Mouse (Mus musculus) liver, adult 2 months (tissue): ENCODE results near the gene Canx. TPM values are rescaled to one million over a fixed set of nuclear protein-coding genes. Genes with fewer than 3 reads are reported as not detected.

ENCODE experiments used
- DNase-seq: peaks from one replicate; pipeline ENCODE4 v3.0.0-alpha.2; 2011; ENCODE audit warnings: low read depth, low spot score; ENCODE audit errors: extremely low read depth
- H3K27ac ChIP-seq: fragments of 200-500 bp; replicated peaks from 2 replicates; pipeline ENCODE4 v1.5.1; 2012; ENCODE audit warnings: low read depth, mild to moderate bottlenecking, control low read depth, inconsistent platforms, low read length; ENCODE audit not compliant: insufficient read depth
- H3K27me3 ChIP-seq: fragments of 200-500 bp; 2 replicates; pipeline ENCODE4 v1.6.1; 2012; ENCODE audit warnings: mild to moderate bottlenecking, moderate library complexity, low read length, inconsistent platforms; ENCODE audit not compliant: control insufficient read depth, insufficient read depth
- H3K36me3 ChIP-seq: fragments of 200-500 bp; 2 replicates; pipeline ENCODE4 v1.6.1; 2012; ENCODE audit warnings: low read length, inconsistent platforms; ENCODE audit not compliant: control insufficient read depth, insufficient read depth
- H3K4me1 ChIP-seq: fragments of 200-500 bp; 2 replicates; pipeline ENCODE4 v1.6.1; 2011; ENCODE audit warnings: low read length; ENCODE audit not compliant: control insufficient read depth, insufficient read depth
- H3K4me3 ChIP-seq: fragments of 200-500 bp; 2 replicates; pipeline ENCODE4 v1.5.1; 2011; ENCODE audit warnings: low read depth, mild to moderate bottlenecking, control low read depth, low read length, moderate library complexity; ENCODE audit not compliant: insufficient read depth
- H3K79me2 ChIP-seq: fragments of 200-500 bp; 2 replicates; pipeline ENCODE4 v1.6.1; 2012; ENCODE audit warnings: inconsistent platforms, mild to moderate bottlenecking, low read length, moderate library complexity; ENCODE audit not compliant: control insufficient read depth, insufficient read depth
- H3K9ac ChIP-seq: fragments of 200-500 bp; 2 replicates; pipeline ENCODE4 v1.6.1; 2012; ENCODE audit warnings: low read depth, mild to moderate bottlenecking, control low read depth, inconsistent platforms, low read length
- CTCF ChIP-seq: fragments of 200-500 bp; IDR thresholded peaks from 2 replicates; pipeline ENCODE4 v1.5.1; 2011; ENCODE audit warnings: low read depth, low read length, control low read depth
- POLR2A ChIP-seq: fragments of 200-500 bp; IDR thresholded peaks from 2 replicates; pipeline ENCODE4 v1.6.1; 2011; ENCODE audit warnings: low read length, control low read depth; ENCODE audit not compliant: insufficient read depth; ENCODE audit errors: extremely low read depth
- WGBS: fragments of 180-500 bp; shearing (Covaris S2); methylation state at CpG from one replicate; pipeline ENCODE4 v1.1.7; 2018; 5-methylcytosine and 5-hydroxymethylcytosine counted together
- polyA plus RNA-seq: library from polyadenylated mRNA; depleted of rRNA; stranded (reverse); fragments of >200 nt; gene quantifications from 2 replicates; pipeline ENCODE4 v1.2.3, GENCODE M21; 2012
- total RNA-seq: library from RNA; depleted of rRNA; stranded (reverse); fragments of >200 nt; gene quantifications from 2 replicates; pipeline ENCODE4 v1.2.3, GENCODE M21; 2014

Gene Canx
- total and polyA plus RNA-seq, 2 experiments: 58.2 to 350 TPM

DNA sequence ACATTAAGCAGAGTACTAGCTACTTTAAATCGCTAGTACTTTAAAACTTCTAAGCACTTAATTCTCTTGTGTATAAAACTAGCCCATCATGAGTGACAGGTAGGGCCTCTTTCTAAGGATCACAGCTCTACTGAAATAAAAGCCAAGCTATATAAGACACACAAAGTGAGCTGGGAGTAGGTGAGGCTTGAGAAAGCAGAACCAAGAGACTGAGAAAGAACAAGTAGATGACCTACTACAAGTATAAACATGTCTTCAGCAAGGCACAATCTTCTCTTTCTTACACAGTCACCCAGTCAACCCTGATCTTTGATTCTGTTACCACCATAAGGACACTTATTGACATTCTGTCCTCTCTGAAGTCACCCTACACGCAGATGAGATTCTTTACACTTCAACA, 12.7 kb downstream of the Canx start:
- Histone ChIP-seq H3K9ac (no peak overlapping the region), H3K79me2 (peaks cover 11% of the 10 kb centered on the region; the same call in 1 of the 2 replicates), H3K27me3 (no peaks in the 10 kb centered on the region), H3K4me3 (no peak overlapping the region), H3K36me3 (peaks cover 39% of the 10 kb centered on the region), H3K27ac (no peak overlapping the region), H3K4me1 (peaks cover 3% of the 10 kb centered on the region; the same call in 1 of the 2 replicates)
- no peak for DNase-seq
- no peak for TF ChIP-seq CTCF
- TF ChIP-seq POLR2A: no peak
- 69% methylated on average over 2 of the region's 2 CpGs for WGBS

DNA sequence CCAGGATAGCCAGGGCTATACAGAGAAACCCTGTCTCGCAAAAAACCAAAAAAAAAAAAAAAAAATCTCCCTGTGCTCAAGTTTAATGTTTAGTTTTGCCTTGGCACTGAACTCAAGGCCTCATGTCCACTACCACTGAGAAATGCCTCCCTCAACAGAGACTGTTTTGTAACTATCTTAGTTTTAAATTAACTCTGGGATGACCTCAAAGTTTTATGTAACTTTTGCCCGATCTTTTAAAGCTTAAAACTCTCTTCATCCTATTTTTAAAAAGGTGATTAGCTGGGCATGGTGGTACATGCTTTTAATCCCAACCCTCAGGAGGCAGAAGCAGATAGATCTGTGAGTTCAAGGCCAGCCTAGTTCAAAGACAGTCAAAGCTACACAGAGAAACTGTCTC, 22.1 kb downstream of the Canx start:
- Histone ChIP-seq H3K4me1 (peaks cover 9% of the 10 kb centered on the region; the same call in 1 of the 2 replicates), H3K79me2 (no peaks in the 10 kb centered on the region; the same call in 1 of the 2 replicates), H3K4me3 (no peak overlapping the region), H3K9ac (no peak overlapping the region), H3K27ac (peak overlapping the region; percentile 84), H3K36me3 (peaks cover 74% of the 10 kb centered on the region), H3K27me3 (no peaks in the 10 kb centered on the region)
- peak; percentile 91 for DNase-seq
- 26% methylated on average over 2 of the region's 2 CpGs for WGBS
- TF ChIP-seq CTCF: no peak
- TF ChIP-seq POLR2A: no peak

DNA sequence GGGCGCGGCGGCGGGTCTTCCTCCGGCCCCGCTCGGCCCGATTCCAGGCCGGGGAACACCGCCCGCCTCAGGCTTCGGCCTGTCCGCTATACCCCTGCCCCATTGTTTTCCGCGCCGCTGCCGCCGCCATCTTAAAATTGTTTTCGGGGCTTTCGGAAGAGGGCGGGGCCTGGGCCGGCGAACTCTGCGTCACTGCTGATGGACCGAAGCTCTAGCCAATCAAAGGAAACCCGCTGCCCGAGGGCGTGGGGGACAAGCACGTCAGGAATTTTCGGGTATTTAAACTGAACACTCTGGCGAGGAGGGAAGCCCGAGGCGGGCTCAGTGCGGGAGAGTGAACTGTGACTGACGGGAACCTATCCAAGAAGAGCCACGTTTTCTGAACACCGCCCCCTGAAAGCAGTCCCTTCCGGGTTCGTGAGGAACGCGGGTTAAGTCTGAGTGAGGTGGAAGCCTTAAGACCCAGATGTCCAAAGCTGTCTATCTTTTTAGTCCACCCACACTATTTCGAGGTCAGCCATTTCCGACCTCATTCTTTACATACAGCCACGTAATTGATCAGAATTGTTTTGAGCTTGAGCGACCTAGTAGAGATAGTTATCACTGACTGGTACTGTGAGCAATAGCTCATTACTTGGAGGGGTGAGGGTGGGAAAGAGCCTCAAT, 33.1 kb downstream of the Canx start, which contains the start of gene Maml1:
TSS of gene Maml1 (minus strand) at position 122 of the 666 bp plus-strand sequence.
- peak; percentile 92 for DNase-seq
- WGBS: under 1% methylated on average over 45 of the region's 45 CpGs
- Histone ChIP-seq H3K27me3 (no peaks in the 10 kb centered on the region), H3K27ac (peak within 1 kb of the TSS; percentile 98), H3K4me3 (peak within 1 kb of the TSS; percentile 98), H3K79me2 (peaks cover 34% of the 10 kb centered on the region), H3K4me1 (peaks cover 24% of the 10 kb centered on the region), H3K9ac (peak within 1 kb of the TSS; percentile 99), H3K36me3 (peaks cover 19% of the 10 kb centered on the region)
- TF ChIP-seq CTCF (no peak), POLR2A (peak; percentile 98)

DNA sequence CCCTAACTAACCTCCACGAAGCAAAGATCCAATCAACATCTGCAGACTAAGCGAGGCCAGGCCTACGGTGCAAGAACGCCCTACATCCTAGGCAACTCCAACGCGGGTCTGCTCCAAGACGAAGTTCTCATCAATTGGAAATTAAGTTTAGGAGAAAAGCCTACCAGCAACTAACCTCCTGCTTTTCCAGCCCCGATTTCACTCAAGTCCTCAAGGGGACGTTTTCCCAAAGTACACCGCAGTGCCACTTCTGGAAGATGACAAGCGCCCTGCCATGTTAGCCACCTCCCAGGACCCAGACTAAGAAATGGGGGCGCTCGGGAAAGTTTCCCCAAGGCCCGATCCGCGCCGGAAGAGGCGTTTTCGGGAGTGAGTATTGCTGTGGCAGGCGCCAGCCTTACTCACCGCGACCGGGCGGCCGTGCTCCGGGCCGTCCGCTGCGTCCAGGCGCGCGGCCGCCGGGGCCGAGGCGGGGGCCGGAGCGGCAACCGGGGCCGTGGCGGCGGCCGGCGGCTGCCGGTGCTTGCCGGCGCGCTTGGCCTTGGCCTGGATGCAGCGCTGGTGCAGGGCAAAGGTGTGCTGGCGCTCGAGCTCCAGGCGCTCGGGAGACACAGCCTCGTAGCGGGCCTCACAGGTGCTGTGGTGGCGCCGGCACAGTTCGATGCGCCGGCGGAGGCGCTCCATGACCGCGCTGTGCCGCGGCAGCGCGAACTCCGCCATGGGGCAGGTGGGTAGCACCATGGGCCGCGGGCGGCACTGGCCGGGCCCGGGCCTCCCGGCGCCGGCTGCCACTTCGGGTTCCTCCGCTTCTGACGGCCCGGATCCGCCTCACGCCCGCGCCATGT, 33.9 kb downstream of the Canx start:
- TF ChIP-seq CTCF (no peak), POLR2A (no peak)
- H3K9ac ChIP-seq: peak overlapping the region; percentile 99
- H3K4me3 ChIP-seq: peak overlapping the region; percentile 98
- H3K27ac ChIP-seq: peak overlapping the region; percentile 98
- peaks cover 14% of the 10 kb centered on the region for H3K36me3 ChIP-seq
- DNase-seq: no peak
- peaks cover 38% of the 10 kb centered on the region for H3K79me2 ChIP-seq
- peaks cover 28% of the 10 kb centered on the region for H3K4me1 ChIP-seq
- under 1% methylated on average over 84 of the region's 85 CpGs for WGBS
- no peaks in the 10 kb centered on the region for H3K27me3 ChIP-seq

DNA sequence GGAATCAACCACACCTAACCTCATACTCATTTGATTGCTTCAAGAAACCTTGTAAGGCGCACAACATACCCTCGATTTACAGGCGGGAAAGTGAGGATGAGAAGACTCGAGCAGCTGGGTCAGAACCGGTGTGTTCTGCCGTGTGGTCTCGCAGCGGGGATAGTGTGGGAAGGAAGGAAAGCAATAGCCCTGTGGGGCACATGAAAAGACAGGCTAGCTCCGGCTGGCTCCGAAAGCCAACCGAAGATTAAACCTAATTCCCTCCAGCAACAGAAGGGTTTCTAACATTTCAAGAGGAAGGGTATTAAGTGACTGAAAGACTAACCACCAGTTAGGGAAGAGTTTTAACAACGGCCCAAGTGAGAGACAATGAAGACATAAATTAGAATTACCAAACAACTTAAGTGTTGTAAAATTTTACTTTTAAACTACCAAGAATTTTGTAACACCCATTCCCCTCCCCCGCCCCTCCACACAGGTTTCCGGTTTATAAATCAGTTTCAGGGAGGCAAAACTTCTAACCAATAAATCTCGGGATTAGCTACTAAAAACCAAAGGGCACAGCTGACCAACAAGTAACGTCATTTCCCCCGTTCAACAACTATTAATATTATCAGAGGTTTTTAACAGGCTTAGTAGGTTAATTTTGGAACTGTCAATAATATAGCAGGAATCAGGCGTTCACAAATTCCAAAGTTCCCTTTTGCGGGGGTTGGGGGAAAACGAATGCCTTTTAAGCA, 34.8 kb downstream of the Canx start:
- 8% methylated on average over 20 of the region's 20 CpGs for WGBS
- TF ChIP-seq CTCF (no peak), POLR2A (no peak)
- peaks cover 29% of the 10 kb centered on the region for H3K4me1 ChIP-seq

More for the DNA sequence above, 34.8 kb downstream of the Canx start:
- peak overlapping the region; percentile 98 for H3K4me3 ChIP-seq
- H3K9ac ChIP-seq: peak overlapping the region; percentile 99
- H3K79me2 ChIP-seq: peaks cover 44% of the 10 kb centered on the region
- peak; percentile 97 for DNase-seq
- H3K27ac ChIP-seq: peak overlapping the region; percentile 98
- peaks cover 10% of the 10 kb centered on the region for H3K36me3 ChIP-seq
- no peaks in the 10 kb centered on the region for H3K27me3 ChIP-seq
